Mouse (Mus musculus): ENCODE measurements at regions not wholly inside any gene's neighbourhood (a gene's known extent, or its start where the extent isn't known, plus 50 kb on each side); places are given as distances from the start of the nearest gene placed in this dataset.
"Not testable (repeated sequence)": the region's sequence is repeated elsewhere in the genome, so short reads cannot be mapped to it uniquely, and the experiment has no call there.

- WGBS = 71% methylated on average over 7 of the region's 7 CpGs
- no peak overlapping the region for H3K4me2 ChIP-seq
- H3K36me3 ChIP-seq = no peaks in the 10 kb centered on the region
- no peaks in the 10 kb centered on the region for H3K27me3 ChIP-seq
- no peaks in the 10 kb centered on the region for H3K4me1 ChIP-seq
- no peak overlapping the region for H3K27ac ChIP-seq
- ATAC-seq (ENCODE audit: borderline replicate concordance, extremely low read depth, low FRiP score, low TSS enrichment) = no peak
- no peaks in the 10 kb centered on the region for H3K9me3 ChIP-seq
- H3K4me3 ChIP-seq = no peak overlapping the region
- no peak overlapping the region for H3K9ac ChIP-seq
Observed at GRCm38 (mm10) chr9:88242530-88242929, 84.5 kb upstream of the Nt5e start.

- H3K36me3 ChIP-seq = no peaks in the 10 kb centered on the region
- no peaks in the 10 kb centered on the region for H3K27me3 ChIP-seq
- no peaks in the 10 kb centered on the region for H3K9me3 ChIP-seq
- no peak overlapping the region for H3K27ac ChIP-seq
- H3K9ac ChIP-seq = no peak overlapping the region
- no peak overlapping the region for H3K4me3 ChIP-seq
- WGBS = 53% methylated on average over 3 of the region's 3 CpGs
- H3K4me1 ChIP-seq = no peaks in the 10 kb centered on the region
- no peak for ATAC-seq (ENCODE audit: borderline replicate concordance, extremely low read depth, low FRiP score, low TSS enrichment)
- H3K4me2 ChIP-seq = no peak overlapping the region
Observed at GRCm38 (mm10) chr9:88244492-88244891, 82.5 kb upstream of the Nt5e start.

GRCm38 (mm10) chr9:88255948-88256347, 71.0 kb upstream of the Nt5e start:
- Histone ChIP-seq H3K4me3 (no peak overlapping the region), H3K27ac (no peak overlapping the region), H3K4me2 (no peak overlapping the region), H3K9me3 (no peaks in the 10 kb centered on the region), H3K36me3 (no peaks in the 10 kb centered on the region), H3K9ac (no peak overlapping the region), H3K4me1 (no peaks in the 10 kb centered on the region), H3K27me3 (no peaks in the 10 kb centered on the region)
- WGBS = 68% methylated on average over 7 of the region's 7 CpGs
- no peak for ATAC-seq (ENCODE audit: borderline replicate concordance, extremely low read depth, low FRiP score, low TSS enrichment)

- Histone ChIP-seq H3K4me3 (no peak overlapping the region), H3K4me1 (no peaks in the 10 kb centered on the region), H3K36me3 (no peaks in the 10 kb centered on the region), H3K27ac (no peak overlapping the region), H3K4me2 (no peak overlapping the region), H3K27me3 (no peaks in the 10 kb centered on the region), H3K9ac (no peak overlapping the region), H3K9me3 (no peaks in the 10 kb centered on the region)
- no peak for ATAC-seq (ENCODE audit: borderline replicate concordance, extremely low read depth, low FRiP score, low TSS enrichment)
- 59% methylated on average over 4 of the region's 4 CpGs for WGBS
Observed at GRCm38 (mm10) chr9:88259627-88260026, 67.4 kb upstream of the Nt5e start.

- WGBS = 45% methylated on average over 2 of the region's 2 CpGs
- H3K4me1 ChIP-seq = no peaks in the 10 kb centered on the region
- H3K36me3 ChIP-seq = no peaks in the 10 kb centered on the region
- H3K27me3 ChIP-seq = no peaks in the 10 kb centered on the region
- H3K9ac ChIP-seq = no peak overlapping the region
- H3K4me3 ChIP-seq = no peak overlapping the region
- no peak overlapping the region for H3K4me2 ChIP-seq
- no peak for ATAC-seq (ENCODE audit: borderline replicate concordance, extremely low read depth, low FRiP score, low TSS enrichment)
- no peaks in the 10 kb centered on the region for H3K9me3 ChIP-seq
- H3K27ac ChIP-seq = no peak overlapping the region
Observed at GRCm38 (mm10) chr9:88260072-88260635, 66.8 kb upstream of the Nt5e start.

- Histone ChIP-seq H3K36me3 (no peaks in the 10 kb centered on the region), H3K9ac (no peak overlapping the region), H3K4me3 (no peak overlapping the region), H3K4me2 (no peak overlapping the region), H3K27ac (no peak overlapping the region), H3K4me1 (no peaks in the 10 kb centered on the region), H3K27me3 (no peaks in the 10 kb centered on the region), H3K9me3 (no peaks in the 10 kb centered on the region)
- no peak for ATAC-seq (ENCODE audit: borderline replicate concordance, extremely low read depth, low FRiP score, low TSS enrichment)
- 77% methylated on average over 3 of the region's 3 CpGs for WGBS
Observed at GRCm38 (mm10) chr9:88262461-88262860, 64.5 kb upstream of the Nt5e start.

- 81% methylated on average over 1 of the region's 1 CpGs for WGBS
- not testable (repeated sequence) for H3K9me3 ChIP-seq; ATAC-seq (ENCODE audit: borderline replicate concordance, extremely low read depth, low FRiP score, low TSS enrichment); H3K36me3 ChIP-seq; H3K27ac ChIP-seq; H3K27me3 ChIP-seq; H3K4me2 ChIP-seq; H3K4me1 ChIP-seq; H3K9ac ChIP-seq; H3K4me3 ChIP-seq
Observed at GRCm38 (mm10) chr9:88266346-88266745, 60.7 kb upstream of the Nt5e start.

GRCm38 (mm10) chr9:88268811-88269210, 58.2 kb upstream of the Nt5e start:
- Histone ChIP-seq H3K27ac (no peak overlapping the region), H3K4me3 (no peak overlapping the region), H3K4me1 (no peaks in the 10 kb centered on the region), H3K27me3 (no peaks in the 10 kb centered on the region), H3K9ac (no peak overlapping the region), H3K36me3 (no peaks in the 10 kb centered on the region), H3K4me2 (no peak overlapping the region), H3K9me3 (no peaks in the 10 kb centered on the region)
- 49% methylated on average over 2 of the region's 2 CpGs for WGBS
- no peak for ATAC-seq (ENCODE audit: borderline replicate concordance, extremely low read depth, low FRiP score, low TSS enrichment)

- Histone ChIP-seq H3K36me3 (no peaks in the 10 kb centered on the region), H3K9ac (no peak overlapping the region), H3K4me1 (no peaks in the 10 kb centered on the region), H3K27ac (no peak overlapping the region), H3K27me3 (no peaks in the 10 kb centered on the region), H3K4me2 (no peak overlapping the region), H3K9me3 (no peaks in the 10 kb centered on the region), H3K4me3 (no peak overlapping the region)
- ATAC-seq (ENCODE audit: borderline replicate concordance, extremely low read depth, low FRiP score, low TSS enrichment) = no peak
- WGBS = 92% methylated on average over 5 of the region's 5 CpGs
Observed at GRCm38 (mm10) chr9:88269216-88269615, 57.8 kb upstream of the Nt5e start.

GRCm38 (mm10) chr9:88270836-88271235, 56.2 kb upstream of the Nt5e start:
- 28% methylated on average over 1 of the region's 1 CpGs for WGBS
- Histone ChIP-seq H3K4me1 (no peaks in the 10 kb centered on the region), H3K27ac (no peak overlapping the region), H3K27me3 (no peaks in the 10 kb centered on the region), H3K4me2 (no peak overlapping the region), H3K9me3 (no peaks in the 10 kb centered on the region), H3K4me3 (no peak overlapping the region), H3K9ac (no peak overlapping the region), H3K36me3 (no peaks in the 10 kb centered on the region)
- ATAC-seq (ENCODE audit: borderline replicate concordance, extremely low read depth, low FRiP score, low TSS enrichment) = no peak

- Histone ChIP-seq H3K27me3 (no peaks in the 10 kb centered on the region), H3K4me3 (no peak overlapping the region), H3K4me2 (no peak overlapping the region), H3K9ac (no peak overlapping the region), H3K9me3 (no peaks in the 10 kb centered on the region), H3K27ac (no peak overlapping the region), H3K4me1 (no peaks in the 10 kb centered on the region), H3K36me3 (no peaks in the 10 kb centered on the region)
- no peak for ATAC-seq (ENCODE audit: borderline replicate concordance, extremely low read depth, low FRiP score, low TSS enrichment)
- 65% methylated on average over 4 of the region's 4 CpGs for WGBS
Observed at GRCm38 (mm10) chr9:88273304-88273703, 53.7 kb upstream of the Nt5e start.

GRCm38 (mm10) chr9:88274040-88274439, 53.0 kb upstream of the Nt5e start:
- H3K27me3 ChIP-seq = no peaks in the 10 kb centered on the region
- H3K27ac ChIP-seq = no peak overlapping the region
- no peaks in the 10 kb centered on the region for H3K36me3 ChIP-seq
- H3K9me3 ChIP-seq = no peaks in the 10 kb centered on the region
- H3K4me3 ChIP-seq = no peak overlapping the region
- no peak overlapping the region for H3K4me2 ChIP-seq
- ATAC-seq (ENCODE audit: borderline replicate concordance, extremely low read depth, low FRiP score, low TSS enrichment) = 0 out of 2 replicates have a peak, but pooled peaks have one; percentile 57
- no peaks in the 10 kb centered on the region for H3K4me1 ChIP-seq
- H3K9ac ChIP-seq = no peak overlapping the region

- Histone ChIP-seq H3K27me3 (no peaks in the 10 kb centered on the region), H3K9ac (no peak overlapping the region), H3K4me2 (no peak overlapping the region), H3K4me1 (no peaks in the 10 kb centered on the region), H3K4me3 (no peak overlapping the region), H3K36me3 (no peaks in the 10 kb centered on the region), H3K9me3 (no peaks in the 10 kb centered on the region), H3K27ac (no peak overlapping the region)
- ATAC-seq (ENCODE audit: borderline replicate concordance, extremely low read depth, low FRiP score, low TSS enrichment) = no peak
- 53% methylated on average over 3 of the region's 3 CpGs for WGBS
Observed at GRCm38 (mm10) chr9:88274681-88275336, 52.2 kb upstream of the Nt5e start.
